Mouse (Mus musculus) megakaryocyte, embryonic 14.5 days (primary cell): Measurements from ENCODE around the gene Tmem240.

ENCODE experiments used
- FLI1 ChIP-seq: IDR thresholded peaks from 2 replicates; pipeline ENCODE4 v1.6.1; 2012; ENCODE audit warnings: low read length, inconsistent platforms, mixed read lengths
- GATA1 ChIP-seq: IDR thresholded peaks from 3 replicates; pipeline ENCODE4 v1.6.1; 2012; ENCODE audit warnings: mixed read lengths, low read length, inconsistent platforms, borderline replicate concordance

- no peak for TF ChIP-seq GATA1
- no peak for TF ChIP-seq FLI1
Measured at GRCm38 (mm10) chr4:155744474-155744873, 9.9 kb downstream of the Tmem240 start.
